Comparison of ENCODE assay signal across 8 mouse cellular contexts in genomic region chr8:71483932-71484331, GRCm38 (mm10). TPM values are rescaled to one million over a fixed set of nuclear protein-coding genes. Genes with fewer than 3 reads are reported as not detected.
DNase-seq lines count a peak whose midpoint lies in the region; TF ChIP-seq lines count a peak whose summit lies in the region.

No protein-coding gene starts in this region.

- no peak for TF ChIP-seq CTCF in layer of hippocampus, adult 2 months (conservative IDR thresholded peaks at IDR 0.05)

- H3K4me1 ChIP-seq in embryonic facial prominence, embryonic 10.5 days = peaks cover 52% of the 10 kb centered on the region

- no peaks in the 10 kb centered on the region for H3K9me3 ChIP-seq in embryonic facial prominence, embryonic 10.5 days

- DNase-seq in adrenal gland, postnatal 14 days = peak; percentile 49
- DNase-seq in adrenal gland, adult 2 months = no peak
- peak; percentile 64 for DNase-seq in 416B (ENCODE audit: low read depth)
- peak; percentile 78 for DNase-seq in embryonic facial prominence, embryonic 10.5 days (ENCODE audit: low spot score)
- DNase-seq in lung, postnatal 36 days = peak; percentile 61
- DNase-seq in T-cell, adult 2 months (ENCODE audit: low spot score) = no peak
- DNase-seq in cerebellum, adult 11-12 months = no peak
- no peak for DNase-seq in layer of hippocampus, adult 2 months (ENCODE audit: low spot score in 2 of 2)

- peaks cover 26% of the 10 kb centered on the region for H3K27me3 ChIP-seq in embryonic facial prominence, embryonic 10.5 days (replicated peaks; ENCODE audit: low read depth, poor library complexity, severe bottlenecking)

- WGBS in embryonic facial prominence, embryonic 10.5 days = 46% methylated on average over 8 of the region's 8 CpGs

- H3K36me3 ChIP-seq in embryonic facial prominence, embryonic 10.5 days (replicated peaks) = peaks cover 58% of the 10 kb centered on the region

- peak overlapping the region; percentile 92 for H3K4me3 ChIP-seq in embryonic facial prominence, embryonic 10.5 days
- H3K4me3 ChIP-seq in layer of hippocampus, adult 2 months = no peak overlapping the region

- H3K27ac ChIP-seq in embryonic facial prominence, embryonic 10.5 days (replicated peaks) = no peak overlapping the region
- no peak overlapping the region for H3K27ac ChIP-seq in layer of hippocampus, adult 2 months

RNA-seq across cellular contexts. Expression of gene Ano8, which starts 1.8 kb away (rescaled TPM):
- 14.8 and 17.2 TPM in 2 replicates for total RNA-seq in adrenal gland, postnatal 14 days (2021)
- total RNA-seq in adrenal gland, adult 2 months (2021) = 10 to 100 TPM in 1 of 2 experiments, 1 to 10 TPM in 1; 9.9 to 16.4 TPM
- 44.9 and 54.6 TPM in 2 replicates for polyA plus RNA-seq in adrenal gland, adult 2 months (2012; rRNA removed)
- 2.4 and 3.2 TPM in 2 replicates for polyA plus RNA-seq in embryonic facial prominence, embryonic 10.5 days (2016; fragmentation: Nextera tagmentation; extraction: Ambion mirVana)
- total RNA-seq in layer of hippocampus, adult 2 months (2021) = 10 to 100 TPM; 52.9 to 55.3 TPM

RNA-seq across cellular contexts. Expression of gene Gtpbp3, which starts 4.0 kb away (rescaled TPM):
- 20.0 and 21.5 TPM in 2 replicates for total RNA-seq in adrenal gland, postnatal 14 days (2021)
- total RNA-seq in adrenal gland, adult 2 months (2021) = 10 to 100 TPM; 15.6 to 26.7 TPM
- 58.3 and 77.4 TPM in 2 replicates for polyA plus RNA-seq in adrenal gland, adult 2 months (2012; rRNA removed)
- 24.5 and 25.3 TPM in 2 replicates for polyA plus RNA-seq in embryonic facial prominence, embryonic 10.5 days (2016; fragmentation: Nextera tagmentation; extraction: Ambion mirVana)
- total RNA-seq in layer of hippocampus, adult 2 months (2021) = 10 to 100 TPM; 28.7 to 32.1 TPM

RNA-seq across cellular contexts. Expression of gene Dda1, which starts 14.9 kb away (rescaled TPM):
- 54.4 and 57.8 TPM in 2 replicates for total RNA-seq in adrenal gland, postnatal 14 days (2021)
- total RNA-seq in adrenal gland, adult 2 months (2021) = 10 to 100 TPM; 54.7 to 76.7 TPM
- polyA plus RNA-seq in adrenal gland, adult 2 months (2012; rRNA removed) = 129 and 149 TPM in 2 replicates
- 131 and 134 TPM in 2 replicates for polyA plus RNA-seq in embryonic facial prominence, embryonic 10.5 days (2016; fragmentation: Nextera tagmentation; extraction: Ambion mirVana)
- total RNA-seq in layer of hippocampus, adult 2 months (2021) = 10 to 100 TPM; 83.2 to 89.7 TPM

RNA-seq across cellular contexts. Expression of gene Mrpl34, which starts 19.2 kb away (rescaled TPM):
- total RNA-seq in adrenal gland, postnatal 14 days (2021) = 145 and 164 TPM in 2 replicates
- 100 to 1,000 TPM; 130 to 133 TPM for total RNA-seq in adrenal gland, adult 2 months (2021)
- 230 and 261 TPM in 2 replicates for polyA plus RNA-seq in adrenal gland, adult 2 months (2012; rRNA removed)
- 223 and 236 TPM in 2 replicates for polyA plus RNA-seq in embryonic facial prominence, embryonic 10.5 days (2016; fragmentation: Nextera tagmentation; extraction: Ambion mirVana)
- total RNA-seq in layer of hippocampus, adult 2 months (2021) = 10 to 100 TPM; 39.7 to 45.4 TPM

RNA-seq across cellular contexts. Expression of gene Abhd8, which starts 20.5 kb away (rescaled TPM):
- 43.3 and 44.7 TPM in 2 replicates for total RNA-seq in adrenal gland, postnatal 14 days (2021)
- total RNA-seq in adrenal gland, adult 2 months (2021) = 10 to 100 TPM; 52.1 to 64.4 TPM
- polyA plus RNA-seq in adrenal gland, adult 2 months (2012; rRNA removed) = 220 and 223 TPM in 2 replicates
- 66.4 and 69.4 TPM in 2 replicates for polyA plus RNA-seq in embryonic facial prominence, embryonic 10.5 days (2016; fragmentation: Nextera tagmentation; extraction: Ambion mirVana)
- total RNA-seq in layer of hippocampus, adult 2 months (2021) = 100 to 1,000 TPM; 260 to 270 TPM

Comparison
In these comparisons a context has a peak if more than half of its experiments do, and no peak if none do; other contexts are left out.
1. DNase-seq: peak in adrenal gland, postnatal 14 days (single experiment), 416B (single experiment), embryonic facial prominence, embryonic 10.5 days (single experiment) and lung, postnatal 36 days (single experiment); none in adrenal gland, adult 2 months (single experiment), T-cell, adult 2 months (single experiment), cerebellum, adult 11-12 months (single experiment) and layer of hippocampus, adult 2 months (0 of 2).